Mouse (Mus musculus) natural killer cell, adult 2 months (primary cell): ENCODE data around the gene Dcn.

Source experiments
- DNase-seq, 2 experiments: peaks; one replicate each; pipeline ENCODE4 v3.0.0; 2022; ENCODE audit warnings: low spot score in 2 of 2

Dcn gene

DNA sequence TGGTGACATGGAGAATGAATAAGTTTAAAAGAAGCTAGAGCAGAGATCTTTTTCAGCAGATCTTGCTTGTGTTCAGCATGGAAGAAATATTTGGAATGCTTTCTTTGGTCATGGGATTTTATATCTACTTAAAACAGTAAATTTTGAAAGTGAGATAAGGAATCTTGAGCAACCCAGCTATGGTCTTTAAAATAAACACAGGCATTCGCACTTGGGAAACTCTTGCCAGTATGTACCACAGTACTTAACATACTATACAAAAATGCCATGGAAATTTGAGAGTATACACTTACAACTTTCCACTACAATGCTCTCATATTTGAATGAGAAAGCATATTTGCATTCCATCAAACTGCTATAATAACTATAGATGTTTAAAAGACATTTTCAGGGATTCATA is 68.3 kb downstream of the Dcn start:
- no peak for DNase-seq

DNA sequence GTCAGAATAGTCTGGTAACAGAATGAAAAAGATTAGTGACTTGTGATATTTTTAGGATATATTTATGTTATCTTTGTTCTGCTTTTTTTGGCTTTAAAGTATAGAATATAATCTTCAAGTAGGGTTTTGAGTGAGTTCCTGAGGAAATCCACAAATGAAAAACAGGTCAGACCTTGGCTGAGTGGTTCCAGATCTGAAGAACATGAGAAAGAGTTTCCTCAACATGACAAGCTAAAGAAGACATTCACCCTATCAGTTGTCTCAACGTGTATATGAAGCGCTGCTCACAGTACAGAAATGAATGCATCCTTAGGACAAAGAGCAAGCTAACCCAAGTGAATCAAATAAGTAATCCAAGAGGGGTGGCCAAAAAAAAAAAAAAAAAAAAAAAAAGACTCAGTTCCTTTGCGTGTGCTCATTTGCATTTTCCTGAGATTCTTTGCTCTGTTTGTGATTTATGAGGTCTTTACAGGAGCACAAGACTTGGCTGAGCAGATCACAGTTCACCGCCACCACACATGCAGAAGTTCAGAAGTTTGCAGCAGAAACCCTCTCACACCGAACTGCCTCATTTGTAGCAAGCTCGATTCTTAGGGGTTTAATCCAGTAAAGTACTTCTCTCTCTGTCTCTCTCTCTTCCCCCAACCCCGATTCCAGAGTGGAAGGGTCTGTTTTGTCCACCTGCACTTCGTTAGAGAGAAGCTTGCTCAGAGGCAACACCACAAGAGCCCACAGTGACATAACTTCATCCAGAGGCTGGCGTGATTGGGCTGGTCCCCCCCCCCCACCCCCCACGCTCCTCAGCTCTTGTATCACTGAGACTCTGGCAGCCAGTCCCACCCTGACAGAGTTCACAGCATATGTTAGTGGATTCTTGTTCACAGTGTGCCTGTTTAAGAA is 85.8 kb downstream of the Dcn start, which contains the start of gene Lum:
Gene Lum (plus strand): TSS at position 172 of the 900 bp plus-strand sequence.
- DNase-seq = no peak

- no peak for DNase-seq
Observed at GRCm38 (mm10) chr10:97567489-97568135, 88.2 kb downstream of the Dcn start.
